Mouse (Mus musculus) thymus, postnatal 0 days (tissue): Measurements from ENCODE around the gene Tmem53. TPM values are rescaled to one million over a fixed set of nuclear protein-coding genes. Genes with fewer than 3 reads are reported as not detected.

Experiments
- DNase-seq: peaks from one replicate; pipeline ENCODE4 v3.0.0-alpha.2; 2015; ENCODE audit warnings: low spot score
- polyA plus RNA-seq: library from polyadenylated mRNA; unstranded; fragments of >200 nt; fragmentation: Nextera tagmentation; extraction: Ambion mirVana; gene quantifications from 2 replicates; pipeline ENCODE4 v1.2.1, GENCODE M21; 2015

The Tmem53 gene
- polyA plus RNA-seq, 1 experiment from 2014 or later = 13.7 TPM

DNA sequence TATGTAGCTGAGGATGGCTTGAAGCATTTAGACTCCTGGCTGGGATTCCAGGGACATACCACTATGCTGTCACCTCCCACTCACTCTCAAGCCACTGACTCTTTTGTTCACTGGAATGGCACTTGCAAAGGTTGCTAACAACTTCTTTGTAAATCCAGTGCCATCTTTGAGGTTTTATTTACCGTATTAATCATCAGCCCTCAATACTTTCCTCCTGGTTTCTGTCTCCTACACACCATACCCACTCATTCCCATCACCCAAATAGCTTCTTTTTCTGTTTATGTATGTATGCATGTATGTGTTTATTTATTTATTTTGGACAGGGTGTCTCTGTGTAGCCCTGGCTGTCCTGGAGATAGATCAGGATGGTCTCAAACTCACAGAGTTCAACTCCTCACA, 769 bp upstream of the Tmem53 start:
- no peak for DNase-seq

DNA sequence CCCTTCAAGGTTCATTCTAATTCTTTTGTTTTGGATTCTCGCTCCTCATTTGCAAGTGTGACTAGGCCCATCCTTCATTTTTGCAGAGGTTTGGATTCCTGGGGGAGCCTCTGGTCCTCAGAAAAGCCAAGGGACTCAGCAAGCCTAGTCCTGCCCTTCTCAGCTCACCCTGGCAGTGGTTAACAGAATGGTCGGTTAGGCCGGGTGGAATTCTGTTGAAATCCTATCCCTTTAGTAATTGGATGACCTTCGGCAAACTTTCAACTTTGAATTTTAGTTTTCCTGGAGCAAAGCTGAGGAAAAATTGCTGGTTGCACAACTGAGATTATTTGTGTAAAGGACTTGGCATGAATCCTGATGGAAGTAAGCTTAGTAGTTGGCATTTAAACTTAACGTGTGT, 600 bp downstream of the Tmem53 start:
- no peak for DNase-seq

DNA sequence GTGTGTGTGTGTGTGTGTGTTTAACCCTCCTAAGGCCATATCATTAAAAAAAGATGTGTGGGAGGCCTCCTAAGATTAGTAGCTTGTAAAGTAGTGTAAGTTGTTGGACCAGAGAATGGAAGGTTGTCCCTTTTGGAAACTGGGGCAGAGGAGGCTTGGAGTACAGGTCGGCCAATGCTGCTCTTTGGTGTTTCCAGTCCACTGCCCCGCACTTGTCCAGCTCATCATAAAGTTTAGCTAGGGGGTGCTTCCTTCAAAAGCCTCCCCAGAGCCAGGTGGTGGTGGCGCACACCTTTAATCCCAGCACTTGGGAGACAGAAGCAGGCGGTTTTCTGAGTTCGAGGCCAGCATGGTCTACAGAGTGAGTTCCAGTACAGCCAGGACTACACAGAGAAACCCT, 1.0 kb downstream of the Tmem53 start:
- no peak for DNase-seq

DNA sequence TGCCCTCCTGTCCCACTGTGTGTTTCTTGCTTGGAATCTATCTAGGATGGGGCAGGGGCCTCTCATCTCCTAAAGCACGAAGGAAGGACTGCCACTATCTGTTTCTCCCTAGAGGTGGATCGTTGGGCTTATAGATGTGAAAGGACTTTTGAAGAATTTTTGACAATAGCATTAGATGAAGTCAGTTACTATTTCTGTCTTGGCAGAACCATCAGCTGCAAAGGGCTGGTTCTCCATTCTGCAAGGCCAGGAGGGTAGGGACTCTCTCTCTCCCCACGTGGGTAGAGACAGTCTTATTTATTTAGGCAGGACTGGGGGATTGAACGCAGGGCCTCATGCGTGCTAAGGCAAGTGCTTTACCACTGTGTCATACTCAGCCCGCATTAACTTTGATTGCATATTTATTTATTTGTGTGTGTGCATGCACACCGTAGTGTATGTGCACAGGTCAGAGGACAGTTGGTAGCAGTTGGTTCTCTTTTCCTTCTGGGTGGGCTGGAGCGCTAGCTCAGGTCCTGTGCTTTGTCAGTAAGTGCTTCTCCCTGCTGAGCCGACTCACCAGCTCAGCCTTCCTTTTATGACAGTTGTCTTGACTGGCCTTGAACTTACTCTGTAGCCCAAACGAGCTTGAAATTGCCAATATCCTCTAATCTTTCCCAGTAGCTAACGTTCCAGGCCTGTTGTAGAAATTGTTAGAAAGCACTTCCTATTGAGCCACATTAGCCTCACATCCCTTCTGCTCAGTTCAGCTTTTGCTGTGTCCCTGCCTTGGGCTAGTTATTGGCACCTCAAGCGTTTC, 1.7 kb downstream of the Tmem53 start:
- DNase-seq = no peak

DNA sequence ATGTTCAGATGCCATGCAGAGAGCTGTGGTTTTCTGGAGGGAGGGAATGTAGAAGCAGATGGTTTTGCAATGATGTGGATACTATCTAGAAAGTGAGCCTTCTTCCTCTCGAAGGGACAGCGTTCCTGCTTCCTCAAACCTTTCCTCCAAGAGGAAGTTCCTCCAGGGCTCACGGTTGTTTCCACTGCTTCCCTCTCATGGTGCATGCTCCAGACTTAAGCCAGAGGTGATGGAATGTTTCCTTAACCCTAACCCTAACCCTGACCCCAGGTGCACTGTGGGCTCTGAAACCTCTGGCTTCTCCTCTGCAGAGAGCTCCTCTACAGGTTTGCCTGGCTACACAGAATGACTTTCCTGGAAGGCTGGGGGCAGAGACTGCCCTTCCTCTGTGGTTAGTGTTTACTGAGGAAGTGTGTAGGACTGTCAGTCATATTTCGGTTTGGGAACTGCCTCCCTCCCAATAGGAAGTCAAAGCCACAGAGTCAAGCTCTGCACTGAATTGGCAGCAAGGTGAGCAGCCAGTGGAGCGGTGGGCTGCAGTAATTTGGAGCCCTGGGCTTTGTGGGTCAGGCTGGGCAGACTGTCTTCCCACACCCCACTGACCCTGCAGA, 2.4 kb downstream of the Tmem53 start:
- no peak for DNase-seq

DNA sequence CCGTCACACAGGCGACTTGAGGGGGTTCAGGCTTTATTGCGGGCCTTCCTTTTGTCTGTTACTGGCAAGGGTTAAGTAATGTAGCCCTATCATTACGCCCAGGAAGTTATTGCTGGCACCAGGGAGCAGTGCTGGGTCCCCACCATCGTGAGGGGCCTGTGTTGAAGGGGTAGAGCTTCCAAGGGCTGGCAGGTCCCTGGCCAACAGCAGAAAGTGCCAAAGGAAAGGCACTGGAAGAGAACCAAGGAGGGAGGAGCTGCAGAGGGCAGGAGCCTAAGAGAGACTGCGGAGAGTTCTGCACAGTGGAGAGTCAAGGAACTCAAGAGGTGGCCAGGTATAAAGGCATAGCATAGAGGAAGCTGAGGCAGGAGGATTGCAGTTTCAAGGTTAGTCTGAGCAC, 2.9 kb downstream of the Tmem53 start:
- no peak for DNase-seq

DNA sequence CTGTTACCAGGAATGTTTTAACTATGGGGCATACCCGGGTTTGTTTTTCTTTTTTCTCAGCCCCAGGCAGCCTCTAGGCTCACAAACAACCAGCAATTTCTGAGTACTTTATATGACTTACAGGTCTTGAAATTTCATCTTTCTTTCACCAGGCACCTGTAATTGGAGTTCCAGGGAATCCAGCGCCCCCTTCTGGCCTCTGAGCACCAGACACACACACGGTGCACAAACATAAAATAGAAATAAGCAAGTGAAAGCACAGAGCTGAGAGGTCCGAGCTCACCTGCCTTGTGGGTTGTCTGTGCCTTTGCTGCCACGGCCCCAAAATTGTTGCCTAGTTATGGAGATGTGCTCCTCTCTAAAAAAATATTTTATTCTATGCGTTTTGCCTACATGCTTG, 8.2 kb downstream of the Tmem53 start:
- peak; percentile 22 for DNase-seq

DNA sequence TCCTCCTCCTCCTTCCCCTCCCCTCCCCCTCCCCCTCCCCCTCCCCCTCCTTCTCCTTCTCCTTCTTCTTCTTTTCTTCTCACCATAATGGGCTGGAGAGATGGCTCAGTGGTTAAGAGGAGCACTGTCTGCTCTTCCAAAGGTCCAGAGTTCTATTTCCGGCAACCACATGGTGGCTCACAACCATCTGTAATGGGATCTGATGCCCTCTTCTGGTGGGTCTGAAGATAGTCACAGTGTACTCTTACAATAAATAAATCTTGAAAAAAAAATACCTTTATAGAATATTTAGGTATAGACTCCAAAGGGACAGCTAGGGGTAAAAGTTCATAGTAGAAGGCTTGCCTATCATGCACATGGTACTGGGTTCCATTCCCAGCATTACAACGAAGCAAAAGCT, 9.5 kb downstream of the Tmem53 start:
- DNase-seq = no peak

DNA sequence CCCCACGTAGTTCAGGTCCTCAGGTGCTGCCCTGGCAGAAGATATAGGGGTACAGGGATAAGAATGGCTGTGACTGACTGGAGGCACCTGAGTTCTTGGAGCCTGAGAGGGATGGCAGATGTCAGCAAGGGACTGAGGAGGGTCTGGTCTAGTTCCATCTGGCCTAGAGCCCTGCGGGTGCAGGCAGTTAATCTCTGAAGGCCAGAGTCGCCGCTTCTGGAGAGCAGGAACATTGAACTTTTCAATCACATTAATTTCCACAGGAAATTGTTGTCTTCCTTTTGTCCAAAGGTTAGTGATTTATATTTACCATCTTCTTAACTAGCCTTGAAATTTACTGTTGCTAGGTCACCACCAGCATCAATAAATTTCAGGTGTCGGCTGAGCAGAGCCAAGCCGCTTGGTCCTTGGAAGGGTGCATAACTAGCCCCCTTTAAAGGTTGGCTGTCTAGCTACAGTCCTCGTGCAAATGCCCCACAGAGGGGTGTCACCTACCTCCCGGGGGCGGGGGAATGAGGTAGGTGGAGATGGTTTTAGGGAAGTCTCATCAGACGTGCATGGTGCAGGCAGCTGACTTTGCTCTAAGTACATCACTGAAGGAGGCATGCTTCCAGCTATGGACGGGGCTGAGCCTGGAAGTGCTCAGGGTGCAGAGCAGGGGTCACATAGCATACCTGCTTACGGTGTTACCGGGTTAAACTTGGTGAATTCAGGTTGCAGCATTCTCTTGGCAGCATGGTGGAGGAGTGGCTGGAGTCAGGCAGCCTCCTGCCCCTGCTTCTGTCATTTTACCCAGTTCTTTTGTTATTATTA, 10.6 kb downstream of the Tmem53 start:
- no peak for DNase-seq

DNA sequence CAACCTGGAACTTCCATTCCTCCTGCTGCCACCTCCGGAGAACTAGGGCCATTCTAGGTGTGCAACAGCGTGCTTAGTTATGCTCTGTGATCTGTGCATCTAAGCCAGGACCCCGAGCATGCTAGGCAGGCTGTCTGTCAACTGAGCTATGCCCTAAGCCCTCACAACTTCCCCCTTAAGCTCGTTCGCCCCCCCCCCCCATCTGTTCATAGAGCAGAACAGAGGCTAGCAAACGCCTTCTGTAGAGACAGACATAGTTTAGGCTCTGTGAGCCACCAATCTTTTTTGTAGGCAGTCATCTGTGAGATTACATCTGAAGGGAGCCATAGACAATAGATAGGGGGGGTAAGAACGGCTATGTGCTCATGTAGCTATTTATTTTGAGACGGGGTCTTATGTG, 11.2 kb downstream of the Tmem53 start:
- DNase-seq = no peak

DNA sequence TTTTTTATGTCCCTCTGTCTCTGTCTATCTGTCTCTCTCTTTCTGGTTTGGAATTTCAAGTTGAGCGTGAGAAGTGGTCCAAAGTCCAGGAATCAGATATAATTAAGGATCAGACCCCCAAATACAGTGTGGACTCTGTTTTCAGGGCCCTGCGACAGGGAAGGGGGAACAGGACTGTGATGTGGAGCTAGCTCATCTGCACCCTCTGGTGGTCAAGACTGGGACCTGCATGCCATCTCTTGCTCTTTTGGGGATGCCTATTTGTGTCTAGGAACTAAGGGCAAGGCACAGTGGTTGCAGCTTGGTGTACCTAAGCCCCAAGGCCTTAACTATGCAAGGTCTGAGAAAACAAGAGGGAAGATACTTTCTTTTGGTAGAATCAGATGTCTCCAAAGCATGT, 15.5 kb downstream of the Tmem53 start:
- peak; percentile 79 for DNase-seq

DNA sequence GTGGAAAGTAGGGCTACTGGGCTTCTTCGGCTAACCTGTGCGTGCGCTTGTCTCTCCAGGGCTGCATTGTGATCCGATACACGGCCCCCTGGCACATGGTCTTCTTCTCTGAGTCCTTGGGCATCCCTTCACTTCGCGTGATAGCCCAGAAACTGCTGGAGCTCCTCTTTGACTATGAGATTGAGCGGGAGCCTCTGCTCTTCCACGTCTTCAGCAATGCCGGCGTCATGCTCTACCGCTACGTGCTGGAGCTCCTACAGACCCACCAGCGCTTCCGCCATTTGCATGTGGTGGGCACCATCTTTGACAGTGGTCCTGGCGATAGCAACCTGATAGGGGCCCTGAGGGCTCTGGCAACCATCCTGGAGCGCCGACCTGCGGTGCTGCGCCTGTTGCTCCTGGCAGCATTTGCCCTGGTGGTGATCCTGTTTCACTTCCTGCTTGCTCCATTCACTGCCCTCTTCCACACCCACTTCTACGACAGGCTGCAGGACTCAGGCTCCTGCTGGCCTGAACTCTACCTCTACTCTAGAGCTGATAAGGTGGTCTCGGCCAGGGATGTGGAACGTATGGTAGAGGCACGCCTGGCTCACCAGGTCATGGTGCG, 16.2 kb downstream of the Tmem53 start:
- no peak for DNase-seq

DNA sequence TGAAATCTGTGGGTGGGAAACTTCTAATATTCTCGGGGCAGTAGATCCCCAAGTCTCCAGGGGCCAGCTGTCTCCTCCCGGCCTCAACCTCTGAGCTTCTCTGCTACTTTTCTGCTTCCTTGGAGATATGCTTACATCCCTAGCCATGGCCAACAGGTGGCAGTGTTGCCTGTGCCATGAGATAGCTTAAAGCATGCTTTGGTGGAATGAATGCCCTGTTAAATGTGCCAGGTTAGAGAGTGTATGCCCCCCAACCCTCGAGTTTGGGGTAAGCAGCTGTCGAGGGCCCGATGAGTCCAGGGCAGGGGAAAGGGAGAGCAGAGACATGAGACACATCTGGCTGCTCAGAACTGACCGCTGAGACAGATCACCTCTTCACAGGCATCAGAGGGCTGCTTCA, 18.5 kb downstream of the Tmem53 start:
- DNase-seq = peak; percentile 77

DNA sequence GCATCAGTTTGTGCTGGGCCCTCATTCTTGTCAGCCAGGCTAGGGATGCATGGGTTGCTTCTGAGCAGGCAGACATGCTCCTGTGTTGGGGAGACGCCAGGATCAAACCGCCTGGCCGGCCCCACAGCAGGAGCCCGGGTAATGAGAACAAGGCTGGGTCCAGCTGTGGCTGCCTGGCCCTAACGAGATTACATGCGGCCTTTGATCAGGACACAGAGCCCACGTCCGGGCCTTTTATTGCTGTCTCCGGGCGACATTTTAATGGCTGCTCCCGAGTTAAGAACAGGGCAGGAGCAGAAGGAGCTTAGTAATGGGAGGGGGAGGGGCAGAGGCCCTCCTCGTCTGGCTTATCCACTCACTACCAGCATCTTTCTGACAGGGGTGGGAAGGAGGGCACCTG, 20.7 kb downstream of the Tmem53 start:
- no peak for DNase-seq

DNA sequence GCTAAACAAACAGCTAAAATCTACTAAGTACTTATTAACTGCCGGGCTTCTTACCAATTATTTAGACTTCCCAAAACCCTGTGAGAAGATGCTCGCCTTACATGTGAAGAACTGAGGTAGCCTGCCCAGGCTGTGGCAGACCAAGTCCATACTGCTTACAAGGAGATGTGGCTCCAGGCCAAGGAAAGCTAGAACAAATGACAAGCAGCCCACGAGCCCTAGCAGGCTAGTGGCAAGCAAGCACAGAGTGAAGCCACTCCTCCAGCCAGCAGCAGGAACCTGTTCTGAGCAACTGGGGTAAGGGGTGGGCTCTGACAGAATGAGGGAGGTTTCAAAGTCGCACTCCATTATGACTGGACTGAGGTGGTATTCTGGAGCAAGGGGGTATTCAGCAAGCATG, 23.0 kb downstream of the Tmem53 start:
- DNase-seq = no peak

DNA sequence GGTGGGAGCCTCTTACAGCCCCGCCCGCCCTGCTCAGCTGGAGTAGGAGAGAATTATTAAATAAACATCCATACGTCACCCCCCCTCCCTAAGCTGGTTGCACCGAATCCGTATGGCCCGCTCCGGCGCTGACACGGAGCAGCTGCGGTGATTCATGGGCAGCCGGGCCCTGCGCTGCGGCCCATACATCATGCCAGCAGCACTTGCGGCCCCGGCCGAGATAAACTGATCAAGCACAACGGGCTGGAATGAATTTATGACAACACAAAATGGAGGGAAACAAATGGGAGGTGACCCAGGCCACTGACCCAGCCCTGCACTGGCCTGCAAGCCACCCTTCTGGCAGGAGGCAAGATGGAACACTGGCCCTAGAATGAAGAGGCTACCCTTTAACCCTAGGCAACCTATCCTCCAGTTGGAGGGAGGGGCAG, 24.5 kb downstream of the Tmem53 start:
- DNase-seq = no peak

DNA sequence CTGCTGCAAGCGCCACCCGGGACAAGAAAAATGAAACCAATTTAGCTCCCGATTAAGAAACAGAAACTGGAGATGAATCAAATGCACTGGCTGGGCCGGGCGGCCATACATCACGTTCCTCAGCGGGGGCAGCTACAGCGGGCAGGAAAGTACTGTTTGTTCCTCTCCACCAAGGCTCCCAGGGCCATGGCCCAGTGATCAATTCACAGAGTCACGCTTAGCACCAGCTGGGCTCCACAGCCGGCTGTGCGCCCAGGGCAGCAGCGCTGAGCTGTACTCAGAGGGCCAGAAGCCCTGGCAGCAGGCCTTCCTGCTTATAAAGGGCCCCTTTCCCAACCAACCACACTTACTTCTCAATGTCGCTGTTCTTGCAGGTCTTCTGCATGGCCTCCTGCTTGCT, 25.3 kb downstream of the Tmem53 start:
- DNase-seq = no peak

DNA sequence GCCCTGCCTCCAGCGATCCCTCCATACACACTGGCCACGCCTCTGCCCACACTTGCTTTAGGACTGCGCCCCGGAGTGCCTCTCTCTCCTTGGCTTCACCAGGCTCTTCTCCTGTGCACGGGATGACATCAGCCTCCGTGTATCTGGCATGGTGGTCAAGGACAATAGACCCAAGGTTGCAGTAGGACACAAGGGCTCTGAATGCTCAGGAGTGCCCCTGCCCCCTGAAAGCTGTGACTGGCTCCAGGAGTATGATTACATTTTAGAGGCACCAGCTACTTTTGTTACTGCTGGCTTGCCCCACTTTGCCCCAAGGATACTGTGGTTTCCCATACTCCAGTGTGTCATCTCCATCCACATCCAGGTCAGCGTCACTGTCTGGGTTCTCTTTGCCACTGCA, 25.9 kb downstream of the Tmem53 start:
- no peak for DNase-seq

DNA sequence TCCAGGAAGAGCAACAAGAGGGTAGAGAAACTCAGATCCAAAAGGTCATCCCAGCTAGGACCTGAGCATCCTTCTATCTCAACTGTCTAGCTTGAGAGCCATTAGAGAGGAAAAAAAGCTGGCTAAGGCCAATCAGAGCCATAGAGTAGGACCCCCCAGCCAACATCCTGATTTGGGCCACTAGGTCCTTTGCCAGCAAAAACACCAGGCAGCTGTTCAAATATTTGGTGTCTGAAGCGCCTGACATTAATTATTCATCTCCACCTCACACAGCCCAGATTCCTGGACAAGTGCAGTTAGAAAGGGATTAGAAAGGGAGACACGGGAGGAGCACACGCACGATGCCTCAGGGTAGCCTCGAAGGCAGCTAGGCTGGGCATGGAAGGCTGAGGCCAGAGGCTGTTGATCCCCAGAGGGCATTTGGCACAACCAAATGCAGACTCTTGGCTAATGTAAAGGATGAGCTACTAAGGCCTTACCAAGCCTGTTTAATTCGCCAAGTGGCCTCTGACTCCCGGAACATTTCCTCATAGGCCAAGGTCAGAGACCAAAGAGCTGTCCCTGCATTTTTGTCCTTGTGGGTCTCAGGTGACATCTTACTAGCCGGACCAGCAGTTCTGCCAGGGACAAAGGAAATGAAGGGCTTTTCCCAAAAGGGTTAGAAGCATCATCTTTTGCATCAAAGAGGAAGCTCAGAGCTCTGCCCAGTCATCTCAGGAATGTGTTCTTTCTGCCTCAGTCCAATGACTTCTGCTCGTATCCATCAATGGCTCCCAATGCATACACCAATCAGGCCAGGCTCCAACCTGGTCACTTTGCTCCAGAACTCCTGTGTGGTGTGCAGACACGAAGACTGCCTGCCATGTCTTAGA, 26.9 kb downstream of the Tmem53 start:
- no peak for DNase-seq

DNA sequence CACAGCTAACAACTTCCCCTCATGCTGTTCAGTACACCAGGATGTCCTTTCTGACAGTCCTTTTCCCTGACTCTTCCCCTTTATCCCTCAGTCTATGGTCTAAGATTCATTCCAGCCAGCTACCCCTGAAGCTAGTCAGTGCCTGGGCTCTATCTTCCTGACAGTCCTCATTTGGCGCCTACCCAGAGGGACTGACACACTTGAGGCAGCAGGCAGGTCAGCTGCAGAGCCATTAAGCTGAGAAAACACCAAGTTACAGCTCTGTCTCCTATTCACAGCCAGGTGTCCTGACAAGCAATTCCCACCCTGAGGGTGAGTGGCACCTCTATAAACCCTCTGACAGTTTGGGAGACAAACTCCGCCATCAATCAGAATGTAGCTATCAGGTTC, 27.5 kb downstream of the Tmem53 start:
- DNase-seq = no peak

DNA sequence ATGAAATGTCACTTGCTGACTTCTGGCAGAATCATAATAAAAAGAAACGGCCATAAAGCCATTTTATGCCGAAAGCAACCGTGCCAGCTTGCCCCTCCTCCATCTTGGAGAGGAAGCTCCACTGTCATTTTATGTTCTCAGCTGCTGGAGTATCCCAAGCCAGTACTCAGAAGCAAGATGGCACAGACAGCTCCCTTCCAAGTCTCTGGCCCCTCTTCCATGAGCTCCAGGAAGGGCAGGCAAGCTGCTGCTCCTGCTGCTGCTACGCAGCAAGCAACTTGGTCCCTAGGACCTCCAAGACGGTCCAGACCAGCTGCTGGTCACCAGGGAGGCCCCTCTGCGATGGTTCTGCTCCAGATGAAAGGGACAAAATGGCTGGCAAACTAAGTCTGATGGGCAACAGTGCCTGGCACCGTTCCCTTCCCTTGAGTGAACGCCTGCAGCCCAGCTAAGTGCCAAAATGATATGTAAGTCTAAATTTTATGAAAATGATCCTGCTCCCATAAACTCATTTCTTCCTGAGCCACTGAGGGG, 28.7 kb downstream of the Tmem53 start:
- no peak for DNase-seq
